Mouse (Mus musculus) forelimb bud, embryonic 11.5 days (tissue): ENCODE data around the gene Il33.

Experiments
- DNase-seq: peaks from one replicate; pipeline ENCODE4 v3.0.0-alpha.2; 2012; ENCODE audit warnings: low read depth, low spot score

The Il33 gene

GRCm38 (mm10) chr19:29986464-29987091 is 61.7 kb downstream of the Il33 start:
- no peak for DNase-seq

GRCm38 (mm10) chr19:30000406-30001365 is 75.8 kb downstream of the Il33 start:
- no peak for DNase-seq

- DNase-seq, result no peak
Observed at GRCm38 (mm10) chr19:30001550-30001949, 76.6 kb downstream of the Il33 start.

- DNase-seq, result no peak
Observed at GRCm38 (mm10) chr19:30003621-30004020, 78.7 kb downstream of the Il33 start, which contains the start of gene Trpd52l3. Trpd52l3 (plus strand) TSS chr19:30003790.

GRCm38 (mm10) chr19:30006371-30006770 is 81.5 kb downstream of the Il33 start:
- no peak for DNase-seq
